Mouse (Mus musculus): Measurements from ENCODE around the gene Hhat. TPM values are rescaled to one million over a fixed set of nuclear protein-coding genes. Genes with fewer than 3 reads are reported as not detected.

Gene Hhat
- polyA plus RNA-seq, 1 experiment from 2014 or later: 1.0 TPM

DNA sequence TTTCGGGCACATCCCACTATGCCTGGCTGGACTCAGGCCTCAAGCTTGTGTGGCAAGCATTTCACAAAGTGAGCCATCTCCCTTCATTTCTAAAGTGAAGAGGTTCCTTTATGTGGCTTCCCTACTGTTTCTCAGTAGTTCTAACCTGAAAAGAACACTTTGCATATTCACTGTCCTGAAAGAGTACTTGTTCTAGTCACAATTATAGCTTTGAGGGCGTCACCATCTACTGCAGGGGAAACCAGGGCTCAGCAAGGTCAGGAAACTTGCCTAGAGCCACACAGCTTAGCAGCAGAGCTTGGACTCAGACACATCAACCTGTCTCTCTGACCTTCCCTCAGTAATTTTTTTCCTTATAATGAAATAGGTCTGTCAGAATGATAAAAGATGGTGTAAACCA, 6.5 kb downstream of the Hhat start:
- no peaks in the 10 kb centered on the region for H3K9me3 ChIP-seq (replicated peaks; ENCODE audit: control insufficient read depth, low read length)
- no peak overlapping the region for H3K4me2 ChIP-seq (ENCODE audit: low read depth, low read length)
- 53% methylated on average over 2 of the region's 2 CpGs for WGBS (ENCODE audit: insufficient replicate concordance)
- H3K4me3 ChIP-seq (ENCODE audit: low read depth, low read length): no peak overlapping the region
- H3K27me3 ChIP-seq (ENCODE audit: control insufficient read depth, insufficient read depth, low read depth, low read length): no peaks in the 10 kb centered on the region
- no peak overlapping the region for H3K27ac ChIP-seq (ENCODE audit: low read length)
- ATAC-seq (ENCODE audit: low read depth): no peak
- no peaks in the 10 kb centered on the region; the same call in 1 of the 2 replicates for H3K4me1 ChIP-seq (ENCODE audit: control insufficient read depth, low read depth, low read length)
- no peaks in the 10 kb centered on the region for H3K36me3 ChIP-seq (ENCODE audit: control insufficient read depth, insufficient read depth)
- no peak overlapping the region for H3K9ac ChIP-seq (ENCODE audit: low read depth, low read length)

DNA sequence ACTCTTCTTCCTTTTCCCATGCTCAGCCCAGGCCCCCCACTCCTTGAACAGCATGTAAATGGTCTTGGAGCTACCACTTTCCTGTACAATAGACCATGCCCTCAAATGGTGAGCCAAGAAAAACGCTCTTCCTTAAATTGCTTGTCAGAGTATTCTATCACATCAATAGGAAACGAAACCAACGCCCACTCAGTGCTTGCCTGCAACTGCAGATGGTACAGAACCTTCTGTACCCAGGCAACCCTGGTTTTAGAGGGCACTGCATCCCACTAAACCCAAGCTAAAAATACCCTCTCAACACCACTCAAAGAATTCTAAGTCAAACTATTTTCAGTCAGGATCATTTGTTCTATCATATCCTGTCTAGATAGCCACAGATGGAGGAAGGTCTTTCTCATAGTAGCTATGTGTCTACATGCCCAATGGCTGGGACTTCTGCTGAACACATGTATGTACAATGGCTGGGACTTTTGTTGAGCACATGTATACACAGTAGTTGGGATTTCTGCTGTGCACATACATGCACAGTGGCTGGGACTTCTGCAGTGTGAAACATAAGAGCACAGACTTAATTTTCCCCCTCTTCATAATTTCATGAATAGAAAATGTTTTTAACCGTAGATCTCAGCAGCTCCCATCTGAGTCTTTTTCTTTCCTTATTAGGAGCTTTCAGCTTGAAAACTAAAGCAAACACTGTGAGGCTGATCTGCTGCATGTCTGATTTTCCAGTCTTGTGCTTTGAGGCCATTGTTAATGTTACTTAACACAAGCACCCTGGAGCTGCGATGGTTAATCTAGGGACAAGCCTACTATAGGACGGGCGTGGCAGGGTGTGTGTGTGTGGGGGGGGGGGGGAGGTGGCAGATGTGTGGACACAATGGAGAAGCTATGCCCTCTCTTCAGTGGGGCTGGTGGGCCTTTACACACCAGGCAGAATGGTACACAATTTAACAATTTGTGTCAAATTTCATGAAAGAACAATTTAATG, 7.8 kb downstream of the Hhat start:
- no peak overlapping the region for H3K4me2 ChIP-seq (ENCODE audit: low read depth, low read length)
- no peaks in the 10 kb centered on the region for H3K36me3 ChIP-seq (ENCODE audit: control insufficient read depth, insufficient read depth)
- 43% methylated on average over 7 of the region's 7 CpGs for WGBS (ENCODE audit: insufficient replicate concordance)
- ATAC-seq (ENCODE audit: low read depth): no peak
- no peaks in the 10 kb centered on the region for H3K9me3 ChIP-seq (replicated peaks; ENCODE audit: control insufficient read depth, low read length)
- no peak overlapping the region for H3K27ac ChIP-seq (ENCODE audit: low read length)
- H3K4me1 ChIP-seq (ENCODE audit: control insufficient read depth, low read depth, low read length): no peaks in the 10 kb centered on the region; the same call in 1 of the 2 replicates
- H3K27me3 ChIP-seq (ENCODE audit: control insufficient read depth, insufficient read depth, low read depth, low read length): no peaks in the 10 kb centered on the region
- H3K9ac ChIP-seq (ENCODE audit: low read depth, low read length): no peak overlapping the region
- no peak overlapping the region for H3K4me3 ChIP-seq (ENCODE audit: low read depth, low read length)

DNA sequence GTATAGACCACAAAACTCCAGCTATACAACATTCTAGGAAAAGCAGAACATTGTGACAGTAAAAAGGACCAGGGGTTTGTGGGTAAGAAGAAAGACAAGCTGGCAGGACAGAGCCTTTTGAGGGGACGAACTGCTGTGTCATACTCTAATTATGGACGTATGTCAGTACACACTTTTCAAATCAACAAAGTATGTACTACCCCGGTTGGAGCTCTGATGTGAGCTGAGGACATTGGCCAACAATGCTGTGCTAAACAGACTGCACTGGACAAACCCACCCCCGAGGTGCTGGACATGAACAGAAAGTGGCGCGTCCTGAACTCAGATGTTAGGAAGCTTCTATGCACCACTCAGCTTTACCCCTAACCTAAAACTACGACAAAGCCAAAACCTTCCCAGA, 14.3 kb downstream of the Hhat start:
- H3K4me2 ChIP-seq (ENCODE audit: low read depth, low read length): no peak overlapping the region
- H3K36me3 ChIP-seq (ENCODE audit: control insufficient read depth, insufficient read depth): no peaks in the 10 kb centered on the region
- ATAC-seq (ENCODE audit: low read depth): no peak
- H3K27me3 ChIP-seq (ENCODE audit: control insufficient read depth, insufficient read depth, low read depth, low read length): no peaks in the 10 kb centered on the region
- no peak overlapping the region for H3K27ac ChIP-seq (ENCODE audit: low read length)
- no peaks in the 10 kb centered on the region; the same call in 1 of the 2 replicates for H3K4me1 ChIP-seq (ENCODE audit: control insufficient read depth, low read depth, low read length)
- no peak overlapping the region for H3K9ac ChIP-seq (ENCODE audit: low read depth, low read length)
- no peak overlapping the region for H3K4me3 ChIP-seq (ENCODE audit: low read depth, low read length)
- 61% methylated on average over 7 of the region's 7 CpGs for WGBS (ENCODE audit: insufficient replicate concordance)
- H3K9me3 ChIP-seq (replicated peaks; ENCODE audit: control insufficient read depth, low read length): no peaks in the 10 kb centered on the region

DNA sequence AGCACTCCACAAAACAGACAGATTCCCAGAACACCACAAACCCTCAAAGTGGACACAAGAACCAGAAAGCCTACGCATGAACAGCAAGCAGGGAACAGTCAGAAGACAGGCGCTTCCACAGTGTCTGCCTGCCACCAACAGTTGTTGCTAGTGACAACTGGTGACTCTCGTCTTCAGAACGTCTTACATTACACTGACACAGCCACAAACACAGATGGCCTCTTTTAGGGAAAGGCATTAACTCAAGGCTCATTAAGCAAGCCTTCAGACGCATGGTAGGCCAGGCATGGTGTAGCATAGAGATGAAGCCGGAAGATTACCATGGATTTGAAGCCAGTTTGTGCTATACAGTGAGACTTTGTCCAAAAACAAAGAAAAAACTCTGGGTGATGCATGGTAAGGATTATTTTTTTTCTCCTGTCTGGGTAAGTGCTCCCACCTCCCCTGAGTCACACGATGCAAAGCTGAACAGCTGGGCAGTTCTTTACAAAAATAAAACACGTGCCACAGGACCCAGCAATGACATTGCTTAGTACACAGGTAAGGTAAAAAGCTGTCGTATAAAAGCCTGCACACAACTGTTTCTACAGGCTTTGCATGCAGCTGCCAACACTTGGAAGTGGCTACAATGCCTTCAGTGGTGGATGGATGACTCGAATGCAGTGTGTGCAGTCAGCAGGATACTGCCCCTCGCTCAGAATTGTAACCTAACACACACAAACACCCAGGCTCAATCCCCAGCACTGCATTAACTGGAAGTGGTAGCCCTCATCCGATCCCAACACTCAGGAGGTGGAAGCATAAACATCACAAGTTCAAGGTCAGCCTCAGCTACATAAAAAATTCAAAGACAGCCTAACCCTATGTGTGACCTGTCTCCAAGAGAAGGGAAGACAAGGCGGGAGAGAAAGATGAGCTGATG, 15.1 kb downstream of the Hhat start:
- Histone ChIP-seq H3K4me3 (ENCODE audit: low read depth, low read length) (no peak overlapping the region), H3K27ac (ENCODE audit: low read length) (no peak overlapping the region), H3K27me3 (ENCODE audit: control insufficient read depth, insufficient read depth, low read depth, low read length) (no peaks in the 10 kb centered on the region), H3K9ac (ENCODE audit: low read depth, low read length) (no peak overlapping the region), H3K4me1 (ENCODE audit: control insufficient read depth, low read depth, low read length) (no peaks in the 10 kb centered on the region; the same call in 1 of the 2 replicates), H3K36me3 (ENCODE audit: control insufficient read depth, insufficient read depth) (no peaks in the 10 kb centered on the region), H3K4me2 (ENCODE audit: low read depth, low read length) (no peak overlapping the region), H3K9me3 (replicated peaks; ENCODE audit: control insufficient read depth, low read length) (no peaks in the 10 kb centered on the region)
- no peak for ATAC-seq (ENCODE audit: low read depth)
- 62% methylated on average over 13 of the region's 13 CpGs for WGBS (ENCODE audit: insufficient replicate concordance)

DNA sequence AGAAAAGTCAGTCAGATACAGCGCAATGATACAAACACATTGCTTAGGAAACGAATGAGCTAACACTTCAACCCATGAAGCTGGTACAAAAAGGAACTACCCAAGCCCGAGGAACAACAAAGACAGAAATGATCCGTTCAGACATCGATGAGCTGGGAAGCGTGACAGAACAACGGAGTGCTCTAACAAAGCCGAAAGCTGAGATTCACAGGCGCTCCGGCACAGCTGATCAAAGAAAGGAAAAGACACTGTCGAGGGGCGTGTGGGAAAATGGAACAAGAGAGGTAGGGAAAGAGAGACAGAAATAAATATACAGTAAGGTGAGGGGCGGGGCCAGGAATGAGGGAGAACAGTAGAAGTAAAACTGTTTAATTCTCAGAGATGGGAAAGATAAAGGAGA, 15.8 kb downstream of the Hhat start:
- Histone ChIP-seq H3K27ac (ENCODE audit: low read length) (no peak overlapping the region), H3K36me3 (ENCODE audit: control insufficient read depth, insufficient read depth) (no peaks in the 10 kb centered on the region), H3K4me1 (ENCODE audit: control insufficient read depth, low read depth, low read length) (no peaks in the 10 kb centered on the region; the same call in 1 of the 2 replicates), H3K9me3 (replicated peaks; ENCODE audit: control insufficient read depth, low read length) (no peaks in the 10 kb centered on the region), H3K4me3 (ENCODE audit: low read depth, low read length) (no peak overlapping the region), H3K27me3 (ENCODE audit: control insufficient read depth, insufficient read depth, low read depth, low read length) (no peaks in the 10 kb centered on the region), H3K4me2 (ENCODE audit: low read depth, low read length) (no peak overlapping the region), H3K9ac (ENCODE audit: low read depth, low read length) (no peak overlapping the region)
- WGBS (ENCODE audit: insufficient replicate concordance): 76% methylated on average over 13 of the region's 13 CpGs
- ATAC-seq (ENCODE audit: low read depth): no peak

DNA sequence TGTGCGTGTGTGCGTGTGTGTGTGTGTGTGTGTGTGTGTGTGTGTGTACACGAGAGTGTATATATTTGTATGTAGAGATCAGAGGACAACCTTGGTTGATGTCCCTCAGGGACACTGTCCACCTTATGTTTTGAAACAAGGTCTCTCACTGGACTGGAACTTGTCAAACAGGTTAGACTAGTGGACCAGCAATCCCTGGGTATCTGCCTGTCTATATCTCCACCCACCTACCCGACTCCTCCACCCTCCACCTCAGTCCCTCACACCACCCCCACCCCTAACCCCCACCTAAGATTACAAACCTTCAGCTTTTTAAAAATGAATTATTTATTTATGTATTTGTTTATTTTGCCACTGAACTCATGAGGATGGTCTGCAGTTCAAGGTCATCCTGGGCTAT, 16.8 kb downstream of the Hhat start:
- Histone ChIP-seq H3K27me3 (ENCODE audit: control insufficient read depth, insufficient read depth, low read depth, low read length) (no peaks in the 10 kb centered on the region), H3K9ac (ENCODE audit: low read depth, low read length) (no peak overlapping the region), H3K9me3 (replicated peaks; ENCODE audit: control insufficient read depth, low read length) (no peaks in the 10 kb centered on the region), H3K36me3 (ENCODE audit: control insufficient read depth, insufficient read depth) (no peaks in the 10 kb centered on the region), H3K4me1 (ENCODE audit: control insufficient read depth, low read depth, low read length) (no peaks in the 10 kb centered on the region; the same call in 1 of the 2 replicates), H3K4me2 (ENCODE audit: low read depth, low read length) (no peak overlapping the region), H3K4me3 (ENCODE audit: low read depth, low read length) (no peak overlapping the region), H3K27ac (ENCODE audit: low read length) (no peak overlapping the region)
- no peak for ATAC-seq (ENCODE audit: low read depth)
- 70% methylated on average over 4 of the region's 4 CpGs for WGBS (ENCODE audit: insufficient replicate concordance)

DNA sequence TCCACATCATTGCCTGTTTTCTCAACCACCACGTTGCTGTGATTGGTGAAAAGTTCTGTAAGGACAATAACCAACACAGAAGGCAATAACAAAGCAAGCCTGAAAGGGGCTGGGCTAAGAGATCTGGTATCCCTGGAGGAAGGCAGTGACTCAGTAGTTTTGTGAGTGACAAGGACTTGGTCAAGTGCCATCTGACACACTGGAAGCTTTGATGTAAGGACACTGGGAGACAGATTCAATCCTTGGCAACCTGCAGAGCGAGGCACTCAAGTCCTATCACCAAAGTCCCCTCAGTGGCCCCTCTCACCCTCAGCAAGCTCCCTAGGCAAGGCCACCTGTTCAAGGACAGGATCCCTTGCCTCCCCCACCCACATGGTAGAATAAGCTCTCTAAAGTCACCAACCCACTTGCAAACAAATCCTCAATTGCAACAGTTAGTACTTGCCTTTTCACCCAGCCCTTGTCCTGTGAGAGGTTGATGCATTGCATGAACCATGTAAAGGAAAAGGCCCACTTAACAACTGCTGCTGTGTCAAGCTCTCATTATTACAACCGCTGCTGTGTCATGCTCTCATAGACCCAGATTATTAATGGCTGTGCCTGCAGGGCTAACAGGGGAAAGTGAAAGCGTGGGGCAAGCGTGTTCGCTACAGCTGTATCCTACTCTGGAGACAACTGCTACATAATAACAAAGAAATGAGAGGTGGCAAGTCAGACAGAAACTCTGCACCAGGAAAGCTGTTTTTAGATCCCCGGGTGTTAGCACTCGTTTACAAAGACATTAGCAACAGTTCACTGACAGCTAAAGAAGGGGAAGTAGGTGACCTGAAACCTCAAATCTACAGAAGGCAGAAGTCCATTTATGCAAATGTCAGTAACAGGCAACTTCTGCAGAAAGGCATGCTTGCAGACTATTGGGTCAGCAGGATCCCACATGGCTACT, 18.1 kb downstream of the Hhat start:
- WGBS (ENCODE audit: insufficient replicate concordance): 14% methylated on average over 8 of the region's 8 CpGs
- peak overlapping the region; percentile 24; the same call in 1 of the 2 replicates for H3K4me2 ChIP-seq (ENCODE audit: low read depth, low read length)
- H3K27me3 ChIP-seq (ENCODE audit: control insufficient read depth, insufficient read depth, low read depth, low read length): no peaks in the 10 kb centered on the region
- ATAC-seq (ENCODE audit: low read depth): peak; percentile 45; the same call in 1 of the 2 replicates
- H3K36me3 ChIP-seq (ENCODE audit: control insufficient read depth, insufficient read depth): no peaks in the 10 kb centered on the region
- H3K9ac ChIP-seq (ENCODE audit: low read depth, low read length): no peak overlapping the region
- no peaks in the 10 kb centered on the region for H3K9me3 ChIP-seq (replicated peaks; ENCODE audit: control insufficient read depth, low read length)
- 0 out of 2 replicates have a peak overlapping the region, but pooled peaks have one; percentile 25 for H3K27ac ChIP-seq (ENCODE audit: low read length)
- H3K4me3 ChIP-seq (ENCODE audit: low read depth, low read length): peak overlapping the region; percentile 25; the same call in 1 of the 2 replicates
- H3K4me1 ChIP-seq (ENCODE audit: control insufficient read depth, low read depth, low read length): no peaks in the 10 kb centered on the region; the same call in 1 of the 2 replicates

DNA sequence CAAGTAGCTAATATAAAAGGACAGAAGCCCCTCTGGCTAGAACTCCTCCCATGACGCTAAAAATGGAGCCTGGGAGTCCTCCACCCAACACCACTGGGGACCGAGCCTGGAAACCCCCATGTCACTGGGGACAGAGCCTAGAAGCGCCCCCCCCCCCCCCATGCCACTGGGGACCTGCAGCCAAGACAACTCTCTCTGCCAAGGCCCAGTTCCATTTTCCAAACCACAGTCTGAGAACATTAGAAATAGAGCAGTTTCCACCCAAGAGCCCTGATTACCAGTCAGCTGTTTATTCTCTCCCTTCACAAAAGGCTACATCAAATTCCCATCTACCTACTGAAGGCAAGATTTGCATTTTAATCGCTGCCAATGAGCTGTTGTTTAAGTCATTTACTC, 21.0 kb downstream of the Hhat start:
- Histone ChIP-seq H3K4me1 (ENCODE audit: control insufficient read depth, low read depth, low read length) (no peaks in the 10 kb centered on the region; the same call in 1 of the 2 replicates), H3K4me2 (ENCODE audit: low read depth, low read length) (no peak overlapping the region), H3K9ac (ENCODE audit: low read depth, low read length) (no peak overlapping the region), H3K27me3 (ENCODE audit: control insufficient read depth, insufficient read depth, low read depth, low read length) (no peaks in the 10 kb centered on the region), H3K4me3 (ENCODE audit: low read depth, low read length) (no peak overlapping the region), H3K27ac (ENCODE audit: low read length) (no peak overlapping the region), H3K9me3 (replicated peaks; ENCODE audit: control insufficient read depth, low read length) (no peaks in the 10 kb centered on the region), H3K36me3 (ENCODE audit: control insufficient read depth, insufficient read depth) (no peaks in the 10 kb centered on the region)
- ATAC-seq (ENCODE audit: low read depth): no peak
- WGBS (ENCODE audit: insufficient replicate concordance): 61% methylated on average over 4 of the region's 4 CpGs

Measured in liver, embryonic 16.5 days (tissue).